Mouse (Mus musculus) lung, adult 2 months (tissue): ENCODE results near the gene Kifap3.

Experiments used
- CTCF ChIP-seq: fragments of 200-500 bp; IDR thresholded peaks from 2 replicates; pipeline ENCODE4 v1.5.1; 2011; ENCODE audit warnings: mild to moderate bottlenecking, low read length, control low read depth; ENCODE audit not compliant: insufficient read depth
- POLR2A ChIP-seq: fragments of 200-500 bp; IDR thresholded peaks from 2 replicates; pipeline ENCODE4 v1.6.1; 2011; ENCODE audit warnings: low read depth, mild to moderate bottlenecking, control low read depth, low read length, borderline replicate concordance; ENCODE audit errors: extremely low read depth

DNA sequence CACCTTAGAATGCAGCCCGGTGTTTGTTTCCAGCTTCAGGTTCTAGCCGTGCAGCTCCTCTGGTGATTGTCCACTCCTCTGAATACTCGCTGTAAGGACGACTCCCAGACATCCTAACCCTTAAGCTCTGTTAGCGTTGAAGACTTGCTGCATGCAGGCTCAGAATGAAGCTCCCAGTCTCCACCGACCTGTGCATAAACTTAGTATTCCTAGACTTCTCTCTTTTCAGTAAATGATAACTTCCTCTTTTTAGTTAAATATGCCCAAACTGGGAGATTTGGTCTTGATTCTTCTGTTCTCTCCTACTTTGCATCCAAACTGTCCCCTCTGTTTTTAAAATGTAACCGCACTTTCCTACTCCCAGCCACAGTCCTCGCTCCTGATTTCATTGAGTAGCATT lies 61.2 kb downstream of the Kifap3 start:
- no peak for TF ChIP-seq CTCF
- no peak for TF ChIP-seq POLR2A
